Mouse (Mus musculus) midbrain, embryonic 12.5 days (tissue): Measurements from ENCODE around the gene Atat1. TPM values are rescaled to one million over a fixed set of nuclear protein-coding genes. Genes with fewer than 3 reads are reported as not detected.
A peak's percentile ranks its signal among the peaks of the same experiment; 100 is the strongest.

Experiments used
- ATAC-seq: fragments of 200-750 bp; cut with Nextera tagmentation; 2 replicates; pipeline ENCODE4 v1.8.0; 2017; ENCODE audit warnings: low read depth, moderate TSS enrichment, moderate library complexity; ENCODE audit not compliant: low FRiP score
- H3K27ac ChIP-seq: fragments of 300-500 bp; sonication (generic); replicated peaks from 2 replicates; pipeline ENCODE4 v1.5.1; 2016; ENCODE audit warnings: mild to moderate bottlenecking
- H3K27me3 ChIP-seq: fragments of 300-500 bp; sonication (generic); 2 replicates; pipeline ENCODE4 v1.6.1; 2016; ENCODE audit warnings: mild to moderate bottlenecking
- H3K36me3 ChIP-seq: fragments of 300-500 bp; sonication (generic); 2 replicates; pipeline ENCODE4 v1.6.1; 2016
- H3K4me1 ChIP-seq: fragments of 300-500 bp; sonication (generic); 2 replicates; pipeline ENCODE4 v1.6.1; 2016
- H3K4me2 ChIP-seq: fragments of 300-500 bp; sonication (generic); replicated peaks from 2 replicates; pipeline ENCODE4 v1.6.1; 2016; ENCODE audit warnings: mild to moderate bottlenecking, moderate library complexity
- H3K4me3 ChIP-seq: fragments of 300-500 bp; sonication (generic); 2 replicates; pipeline ENCODE4 v1.5.1; 2016; ENCODE audit warnings: mild to moderate bottlenecking
- H3K9ac ChIP-seq: fragments of 300-500 bp; sonication (generic); replicated peaks from 2 replicates; pipeline ENCODE4 v1.6.1; 2016; ENCODE audit warnings: mild to moderate bottlenecking, moderate library complexity
- H3K9me3 ChIP-seq: fragments of 300-500 bp; sonication (generic); 2 replicates; pipeline ENCODE4 v1.6.1; 2016; ENCODE audit warnings: mild to moderate bottlenecking
- WGBS: fragments of 180-500 bp; shearing (Covaris S2); methylation state at CpG from one replicate; pipeline ENCODE4 v1.1.7; 2016; 5-methylcytosine and 5-hydroxymethylcytosine counted together
- polyA plus RNA-seq: library from polyadenylated mRNA; unstranded; fragments of >200 nt; fragmentation: Nextera tagmentation; extraction: Ambion mirVana; gene quantifications from 2 replicates; pipeline ENCODE4 v1.2.1, GENCODE M21; 2016

Atat1 gene
- polyA plus RNA-seq, 1 experiment from 2014 or later, result 279 TPM

GRCm38 (mm10) chr17:35896781-35897643, 12.9 kb downstream of the Atat1 start, which contains the start of gene 2310061I04Rik:
Gene 2310061I04Rik, minus strand, starts transcription at chr17:35897431.
- Histone ChIP-seq H3K4me2 (peak within 1 kb of the TSS; percentile 96), H3K9ac (peak within 1 kb of the TSS; percentile 85), H3K4me3 (peak within 1 kb of the TSS; percentile 82), H3K27ac (peak within 1 kb of the TSS; percentile 92), H3K4me1 (peaks cover 20% of the 10 kb centered on the region), H3K27me3 (no peaks in the 10 kb centered on the region), H3K36me3 (peaks cover 62% of the 10 kb centered on the region), H3K9me3 (no peaks in the 10 kb centered on the region)
- peak; percentile 95 for ATAC-seq
- WGBS, result under 1% methylated on average over 71 of the region's 86 CpGs

DNA sequence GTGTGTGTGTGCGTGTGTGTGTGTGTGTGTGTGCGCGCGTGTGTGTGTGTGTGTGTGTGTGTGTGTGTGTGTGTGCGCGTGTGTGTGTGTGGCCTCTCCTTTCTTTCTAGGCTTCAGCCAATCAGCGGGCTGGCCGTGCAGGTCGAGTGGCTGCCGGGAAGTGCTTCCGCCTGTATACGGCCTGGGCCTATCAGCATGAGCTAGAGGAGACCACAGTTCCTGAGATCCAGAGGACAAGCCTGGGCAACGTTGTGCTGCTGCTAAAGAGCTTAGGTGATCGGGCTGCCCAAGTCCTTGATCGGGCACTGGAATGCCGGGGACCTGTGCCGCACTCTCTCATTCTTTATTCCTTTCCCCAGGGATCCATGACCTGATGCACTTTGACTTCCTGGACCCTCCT, 22.1 kb downstream of the Atat1 start:
- no peak overlapping the region for H3K27ac ChIP-seq
- no peaks in the 10 kb centered on the region for H3K4me1 ChIP-seq
- H3K36me3 ChIP-seq, result peaks cover 97% of the 10 kb centered on the region
- H3K4me3 ChIP-seq, result no peak overlapping the region
- H3K27me3 ChIP-seq, result no peaks in the 10 kb centered on the region
- H3K9ac ChIP-seq, result no peak overlapping the region
- 92% methylated on average over 13 of the region's 17 CpGs for WGBS
- H3K4me2 ChIP-seq, result no peak overlapping the region
- no peaks in the 10 kb centered on the region for H3K9me3 ChIP-seq
- no peak for ATAC-seq

DNA sequence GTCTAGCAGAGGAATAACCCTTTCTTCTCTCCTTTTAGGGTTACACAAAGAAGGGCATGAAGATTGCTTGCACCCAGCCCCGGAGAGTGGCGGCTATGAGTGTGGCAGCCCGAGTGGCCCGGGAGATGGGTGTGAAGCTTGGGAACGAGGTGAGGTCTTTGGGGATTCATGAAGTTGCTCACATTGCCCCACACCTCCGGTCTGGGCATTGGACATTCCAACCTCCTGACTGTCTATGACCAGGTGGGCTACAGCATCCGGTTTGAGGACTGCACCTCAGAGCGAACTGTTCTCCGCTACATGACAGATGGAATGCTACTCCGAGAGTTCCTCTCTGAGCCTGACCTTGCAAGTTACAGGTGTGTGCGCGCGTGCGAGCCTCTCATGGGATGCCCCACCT, 26.1 kb downstream of the Atat1 start:
- Histone ChIP-seq H3K4me2 (no peak overlapping the region), H3K9me3 (no peaks in the 10 kb centered on the region), H3K27me3 (no peaks in the 10 kb centered on the region), H3K4me1 (peaks cover 15% of the 10 kb centered on the region), H3K9ac (no peak overlapping the region), H3K36me3 (peaks cover 73% of the 10 kb centered on the region), H3K27ac (no peak overlapping the region), H3K4me3 (no peak overlapping the region)
- WGBS, result 96% methylated on average over 14 of the region's 14 CpGs
- ATAC-seq, result no peak

DNA sequence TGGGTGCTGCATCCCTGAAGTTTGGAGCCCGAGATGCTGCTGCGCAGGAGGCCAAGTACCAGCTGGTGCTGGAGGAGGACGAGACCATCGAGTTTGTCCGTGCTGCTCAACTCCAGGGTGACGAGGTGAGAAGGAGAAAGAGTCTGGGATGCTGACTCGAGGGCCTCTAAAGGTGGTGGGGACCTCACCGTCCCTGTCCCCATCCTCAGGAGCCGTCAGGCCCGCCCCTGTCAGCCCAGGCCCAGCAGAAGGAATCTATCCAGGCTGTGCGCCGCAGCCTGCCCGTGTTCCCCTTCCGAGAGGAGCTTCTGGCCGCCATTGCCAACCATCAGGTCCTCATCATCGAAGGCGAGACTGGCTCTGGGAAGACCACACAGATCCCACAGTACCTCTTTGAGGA, 27.0 kb downstream of the Atat1 start:
- Histone ChIP-seq H3K4me1 (peaks cover 15% of the 10 kb centered on the region), H3K27me3 (no peaks in the 10 kb centered on the region), H3K9ac (no peak overlapping the region), H3K9me3 (no peaks in the 10 kb centered on the region), H3K4me3 (no peak overlapping the region), H3K4me2 (no peak overlapping the region), H3K36me3 (peaks cover 64% of the 10 kb centered on the region), H3K27ac (no peak overlapping the region)
- WGBS, result 93% methylated on average over 17 of the region's 17 CpGs
- no peak for ATAC-seq

- H3K4me3 ChIP-seq, result peak within 1 kb of the TSS; percentile 92
- no peaks in the 10 kb centered on the region for H3K27me3 ChIP-seq
- peak within 1 kb of the TSS; percentile 81 for H3K27ac ChIP-seq
- H3K4me1 ChIP-seq, result peaks cover 15% of the 10 kb centered on the region
- peaks cover 48% of the 10 kb centered on the region for H3K36me3 ChIP-seq
- WGBS, result 6% methylated on average over 66 of the region's 66 CpGs
- ATAC-seq, result peak; percentile 91
- peak within 1 kb of the TSS; percentile 89 for H3K9ac ChIP-seq
- no peaks in the 10 kb centered on the region for H3K9me3 ChIP-seq
- H3K4me2 ChIP-seq, result peak within 1 kb of the TSS; percentile 77
Measured at GRCm38 (mm10) chr17:35879245-35880057, 30.4 kb downstream of the Atat1 start, which contains the start of gene Dhx16. Gene Dhx16, plus strand, starts transcription at chr17:35879819.

GRCm38 (mm10) chr17:35874721-35875120, 35.2 kb downstream of the Atat1 start:
- H3K27me3 ChIP-seq, result no peaks in the 10 kb centered on the region
- H3K4me2 ChIP-seq, result no peak overlapping the region
- H3K4me3 ChIP-seq, result no peak overlapping the region
- H3K9ac ChIP-seq, result no peak overlapping the region
- H3K4me1 ChIP-seq, result peaks cover 33% of the 10 kb centered on the region
- 95% methylated on average over 6 of the region's 6 CpGs for WGBS
- peaks cover 47% of the 10 kb centered on the region for H3K36me3 ChIP-seq
- H3K27ac ChIP-seq, result no peak overlapping the region
- ATAC-seq, result no peak
- H3K9me3 ChIP-seq, result 0 out of 2 replicates have a peak, but pooled peaks cover 5% of the 10 kb centered on the region

DNA sequence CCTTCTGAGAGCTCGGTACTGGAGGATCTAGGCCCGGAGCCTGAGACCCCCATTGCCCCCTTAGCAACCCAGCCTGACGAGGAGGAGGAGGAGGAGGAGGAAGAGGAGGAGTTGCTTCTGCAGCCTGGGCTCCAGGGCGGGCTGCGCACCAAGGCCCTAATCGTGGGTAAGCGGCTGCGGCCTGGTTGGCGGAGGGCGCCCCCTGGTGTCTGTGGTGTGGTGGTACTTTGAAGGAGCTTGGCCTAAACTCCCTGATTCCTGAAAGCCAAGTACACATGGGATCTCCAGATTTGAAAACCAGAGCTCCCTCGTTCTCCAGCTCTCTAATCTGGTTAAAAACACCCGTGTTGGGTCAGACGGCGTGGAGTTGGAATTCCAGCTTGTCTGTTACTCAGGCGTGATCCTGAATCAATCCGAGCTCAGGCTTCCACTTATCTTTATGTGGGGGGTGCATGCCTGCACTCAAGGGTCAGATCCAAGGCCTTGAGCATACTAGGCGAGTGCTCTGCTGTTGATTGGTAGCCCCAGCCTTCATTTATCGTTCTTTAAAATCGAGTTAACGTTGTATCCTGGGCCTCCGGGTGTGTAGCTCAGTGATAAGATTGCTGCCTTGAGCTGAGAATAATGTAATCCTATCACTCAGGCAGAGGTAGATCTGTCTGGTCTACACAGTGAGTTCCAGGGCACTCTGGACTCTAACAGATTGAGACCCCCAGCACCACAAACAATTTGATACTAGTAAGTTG, 35.9 kb downstream of the Atat1 start:
- 35% methylated on average over 21 of the region's 21 CpGs for WGBS
- H3K36me3 ChIP-seq, result peaks cover 47% of the 10 kb centered on the region
- H3K4me2 ChIP-seq, result peak overlapping the region; percentile 27
- no peaks in the 10 kb centered on the region for H3K27me3 ChIP-seq
- H3K4me3 ChIP-seq, result peak overlapping the region; percentile 14; the same call in 1 of the 2 replicates
- peak overlapping the region; percentile 49; the same call in 1 of the 2 replicates for H3K27ac ChIP-seq
- peaks cover 39% of the 10 kb centered on the region for H3K4me1 ChIP-seq
- no peak overlapping the region; the same call in 1 of the 2 replicates for H3K9ac ChIP-seq
- 0 out of 2 replicates have a peak, but pooled peaks cover 5% of the 10 kb centered on the region for H3K9me3 ChIP-seq
- ATAC-seq, result peak; percentile 28

- no peak for ATAC-seq
- Histone ChIP-seq H3K27ac (peak overlapping the region; percentile 39; the same call in 1 of the 2 replicates), H3K9me3 (0 out of 2 replicates have a peak, but pooled peaks cover 5% of the 10 kb centered on the region), H3K4me2 (peak overlapping the region; percentile 100), H3K4me1 (peaks cover 60% of the 10 kb centered on the region), H3K27me3 (no peaks in the 10 kb centered on the region), H3K9ac (no peak overlapping the region), H3K4me3 (peak overlapping the region; percentile 60), H3K36me3 (peaks cover 48% of the 10 kb centered on the region)
- 87% methylated on average over 8 of the region's 8 CpGs for WGBS
Measured at GRCm38 (mm10) chr17:35870884-35871696, 38.8 kb downstream of the Atat1 start.

GRCm38 (mm10) chr17:35870151-35870883, 39.6 kb downstream of the Atat1 start:
- Histone ChIP-seq H3K27ac (peak overlapping the region; percentile 43; the same call in 1 of the 2 replicates), H3K36me3 (peaks cover 43% of the 10 kb centered on the region), H3K4me1 (peaks cover 60% of the 10 kb centered on the region), H3K4me3 (peak overlapping the region; percentile 60), H3K27me3 (no peaks in the 10 kb centered on the region), H3K9ac (peak overlapping the region; percentile 92), H3K9me3 (0 out of 2 replicates have a peak, but pooled peaks cover 5% of the 10 kb centered on the region), H3K4me2 (peak overlapping the region; percentile 100)
- no peak for ATAC-seq
- WGBS, result 76% methylated on average over 9 of the region's 9 CpGs

DNA sequence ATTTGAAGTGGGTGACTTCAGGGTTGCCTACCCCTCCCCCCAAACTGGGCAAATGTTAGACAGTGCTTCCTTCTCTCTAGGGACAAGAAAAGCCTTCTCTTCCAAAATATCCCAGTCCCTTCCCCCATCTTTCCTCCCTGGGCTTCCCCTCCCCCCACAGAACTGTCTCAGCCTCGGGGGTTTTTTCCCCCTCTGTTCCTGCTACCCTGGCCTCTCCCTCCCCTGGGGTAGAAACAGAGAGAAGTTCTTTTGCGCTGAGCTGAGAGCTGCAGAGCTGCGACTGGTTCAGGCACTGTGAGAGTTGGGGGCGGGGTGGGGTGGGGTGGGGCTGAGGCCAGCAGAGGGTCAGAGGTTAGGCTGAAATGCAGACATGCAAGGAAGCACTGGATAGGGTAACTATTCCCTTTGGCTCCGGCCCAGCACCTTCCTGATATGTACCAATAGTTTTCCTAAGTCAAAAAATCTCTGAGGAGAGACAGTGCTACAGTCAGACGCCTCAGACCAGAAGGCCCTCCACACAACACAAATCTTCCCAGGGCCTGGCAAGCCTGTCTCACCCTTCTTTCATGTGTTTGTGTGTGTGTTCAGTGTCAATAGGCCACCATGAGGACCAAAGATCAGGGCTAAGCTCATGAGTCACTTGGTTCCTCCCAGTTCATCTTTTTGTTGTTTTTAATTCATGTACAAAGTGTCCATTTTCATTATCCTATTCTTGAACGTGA, 40.4 kb downstream of the Atat1 start:
- 3% methylated on average over 7 of the region's 7 CpGs for WGBS
- Histone ChIP-seq H3K4me1 (peaks cover 68% of the 10 kb centered on the region), H3K9ac (peak overlapping the region; percentile 92), H3K4me3 (peak overlapping the region; percentile 60), H3K27ac (peak overlapping the region; percentile 43), H3K4me2 (peak overlapping the region; percentile 100), H3K36me3 (peaks cover 34% of the 10 kb centered on the region), H3K9me3 (0 out of 2 replicates have a peak, but pooled peaks cover 5% of the 10 kb centered on the region), H3K27me3 (no peaks in the 10 kb centered on the region)
- no peak for ATAC-seq
